Mouse (Mus musculus) ZHBTc4 (cell line): ENCODE data around the gene Caml.
"Not testable (repeated sequence)": the region's sequence is repeated elsewhere in the genome, so short reads cannot be mapped to it uniquely, and the experiment has no call there.

Experiments used
- DNase-seq: peaks from one replicate; pipeline ENCODE4 v3.0.0-alpha.2; 2011; ENCODE audit warnings: low read depth, low spot score

The Caml gene

DNA sequence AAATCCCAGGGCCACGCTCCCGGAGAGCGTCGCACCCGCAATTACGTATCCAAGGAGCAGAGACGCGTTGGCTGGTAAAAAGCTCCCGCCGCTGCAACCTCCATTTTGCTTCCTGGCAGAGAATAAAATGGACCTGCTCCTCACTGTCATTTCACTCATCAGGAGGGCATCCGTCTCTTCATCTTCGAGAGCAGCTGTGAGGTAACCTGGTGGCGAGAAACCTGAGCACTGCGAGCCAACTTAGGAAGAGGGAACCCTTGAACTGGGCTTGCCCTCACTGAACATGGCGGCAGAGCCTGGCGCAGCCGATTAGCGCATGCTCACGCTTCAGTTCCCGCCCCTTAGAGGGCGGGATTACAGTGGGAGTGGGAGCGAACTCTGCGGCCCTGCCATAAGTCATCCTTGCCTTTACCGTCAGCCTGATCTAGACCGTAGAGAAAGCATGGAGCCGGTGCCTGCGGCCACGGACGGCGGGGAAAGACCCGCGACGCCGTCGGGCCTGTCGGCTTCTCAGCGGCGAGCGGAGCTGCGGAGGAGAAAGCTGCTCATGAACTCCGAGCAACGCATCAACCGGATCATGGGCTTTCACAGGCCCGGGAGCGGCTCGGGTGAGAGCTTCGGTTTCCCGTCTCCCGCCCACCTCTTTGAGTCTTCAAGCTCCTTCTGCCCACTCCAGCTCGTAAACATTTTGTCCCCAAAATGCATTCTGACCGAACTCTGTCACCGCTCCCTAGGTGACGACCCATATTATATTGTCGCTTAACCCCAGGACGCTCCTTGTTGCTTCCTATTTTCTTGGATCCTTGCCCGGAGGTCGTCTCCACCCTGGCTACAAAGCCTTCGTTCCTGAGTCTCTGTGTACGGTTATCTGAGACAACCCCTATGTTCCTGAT is at the start of gene Caml:
TSS of gene Caml (plus strand) at position 357 of the 893 bp plus-strand sequence.
- DNase-seq = peak; percentile 97

DNA sequence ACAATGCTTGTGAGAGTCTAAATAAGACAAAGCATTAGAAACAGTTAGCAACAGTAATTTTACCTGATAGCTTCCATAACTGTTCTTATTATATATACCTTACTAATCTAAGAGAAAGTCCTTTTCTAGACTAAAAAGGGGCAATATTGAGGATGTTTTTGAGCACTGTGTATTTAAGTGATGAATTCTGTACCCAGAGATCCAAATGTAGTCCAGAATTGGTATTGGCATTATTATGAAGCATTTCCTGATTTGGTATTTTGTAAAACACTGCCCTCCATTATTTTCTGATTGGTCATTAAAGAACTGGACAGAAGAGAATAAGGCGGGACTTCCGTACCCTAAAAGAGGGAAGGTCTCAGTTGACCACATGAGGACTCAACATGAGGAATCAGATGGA is 49.4 kb upstream of the Caml start, which contains the start of gene Tmed9:
TSS of gene Tmed9 (plus strand) at position 301 of the 400 bp plus-strand sequence.
- no peak for DNase-seq

DNA sequence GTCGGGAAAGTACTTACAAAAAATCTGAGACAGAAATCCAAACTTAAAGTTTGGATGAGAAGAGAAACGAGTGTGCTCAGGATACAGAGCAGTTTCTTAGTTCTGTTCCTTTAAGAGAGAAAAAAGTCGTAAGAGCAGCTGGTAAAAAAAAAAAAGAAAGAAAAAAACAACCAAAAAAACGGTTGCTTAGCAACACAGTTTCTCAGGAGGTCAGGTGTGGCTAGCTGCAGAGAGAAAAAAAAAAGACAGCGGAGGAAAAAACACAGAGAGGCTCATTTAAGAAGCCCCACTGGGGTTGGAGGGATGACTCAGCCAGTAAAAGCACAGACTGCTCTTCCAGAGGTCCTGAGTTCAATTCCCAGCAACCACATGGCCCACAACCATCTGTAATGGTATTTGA is 48.5 kb upstream of the Caml start:
- DNase-seq = no peak

DNA sequence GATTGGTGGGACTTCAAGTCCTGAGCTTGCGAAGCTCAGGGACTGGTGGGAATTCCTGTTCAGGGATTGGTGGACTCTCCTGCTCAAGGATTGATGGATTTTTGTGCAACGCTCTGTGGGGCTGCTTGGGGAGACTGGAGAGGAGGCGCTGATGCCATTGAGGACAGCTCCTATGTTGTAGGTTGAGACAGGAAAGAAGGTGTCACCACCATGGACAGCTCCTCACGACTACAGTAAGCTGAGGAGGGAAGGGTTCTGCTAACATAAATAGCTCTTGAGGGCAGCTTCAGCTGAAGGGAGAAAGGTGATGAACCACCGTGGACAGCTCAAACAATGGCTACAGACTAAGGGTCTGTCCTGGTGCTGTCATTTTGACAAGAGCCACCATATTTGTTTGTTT is 46.9 kb upstream of the Caml start:
- DNase-seq = peak; percentile 79

DNA sequence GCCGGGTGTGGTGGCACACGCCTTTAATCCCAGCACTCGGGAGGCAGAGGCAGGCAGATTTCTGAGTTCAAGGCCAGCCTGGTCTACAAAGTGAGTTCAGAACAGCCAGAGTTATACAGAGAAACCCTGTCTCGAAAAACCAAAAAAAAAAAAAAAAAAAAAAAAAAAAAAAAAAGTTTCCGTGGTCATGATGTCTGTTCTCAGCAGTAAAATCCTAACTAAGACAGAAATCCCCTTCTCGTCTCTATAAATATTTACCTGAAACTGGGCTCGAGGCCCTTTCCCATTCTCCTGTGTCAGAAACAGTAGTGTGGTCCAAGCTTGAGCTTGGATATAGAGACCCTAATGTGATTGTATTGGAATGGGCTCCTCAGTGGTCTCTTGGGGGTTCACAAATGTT is 45.9 kb upstream of the Caml start:
- not testable (repeated sequence) for DNase-seq

DNA sequence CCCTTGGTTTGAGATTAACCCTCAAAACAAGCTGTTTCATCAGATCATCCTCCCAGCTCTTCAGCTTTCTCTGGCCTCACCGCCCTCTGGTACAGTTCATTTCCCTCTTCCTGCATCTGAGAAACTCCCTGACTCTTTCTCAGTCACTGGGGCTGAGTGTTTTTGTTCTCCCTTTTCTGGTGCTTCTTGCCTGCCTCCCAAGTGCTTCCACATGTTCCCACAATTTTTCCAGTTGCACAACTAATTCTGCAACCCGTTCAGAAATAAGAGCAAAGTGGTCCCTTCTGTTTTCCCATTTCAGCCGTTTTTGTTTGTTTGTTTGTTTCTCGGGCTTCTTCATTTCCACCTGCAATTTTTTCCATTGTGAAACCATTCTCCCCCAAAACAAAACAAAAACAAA is 44.7 kb upstream of the Caml start:
- DNase-seq = no peak

DNA sequence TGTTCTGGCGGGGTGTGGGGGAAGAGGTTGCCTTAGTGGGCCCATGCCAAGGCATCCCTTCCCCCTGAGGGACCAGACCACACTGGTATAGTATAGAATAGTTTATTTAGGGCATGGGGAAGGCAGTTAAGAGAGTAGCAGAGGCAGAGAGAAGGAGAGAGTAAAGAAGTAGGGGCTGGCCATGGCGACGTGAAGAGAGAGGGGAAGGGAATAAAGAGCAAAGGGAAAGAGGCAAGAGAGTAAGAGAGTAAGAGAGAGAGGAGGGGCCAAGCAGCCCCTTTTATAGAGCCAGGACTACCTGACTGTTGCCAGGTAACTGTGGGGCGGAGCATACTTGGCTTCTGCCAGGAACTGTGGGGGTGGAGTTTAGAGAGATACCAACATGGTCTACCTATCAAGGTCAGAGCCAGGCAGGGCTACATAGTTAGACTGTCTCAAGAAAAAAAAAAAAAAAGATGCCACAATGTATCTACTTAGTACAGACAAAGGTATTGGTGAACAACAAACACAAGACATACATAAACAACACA is 30.8 kb upstream of the Caml start:
- peak; percentile 86 for DNase-seq

DNA sequence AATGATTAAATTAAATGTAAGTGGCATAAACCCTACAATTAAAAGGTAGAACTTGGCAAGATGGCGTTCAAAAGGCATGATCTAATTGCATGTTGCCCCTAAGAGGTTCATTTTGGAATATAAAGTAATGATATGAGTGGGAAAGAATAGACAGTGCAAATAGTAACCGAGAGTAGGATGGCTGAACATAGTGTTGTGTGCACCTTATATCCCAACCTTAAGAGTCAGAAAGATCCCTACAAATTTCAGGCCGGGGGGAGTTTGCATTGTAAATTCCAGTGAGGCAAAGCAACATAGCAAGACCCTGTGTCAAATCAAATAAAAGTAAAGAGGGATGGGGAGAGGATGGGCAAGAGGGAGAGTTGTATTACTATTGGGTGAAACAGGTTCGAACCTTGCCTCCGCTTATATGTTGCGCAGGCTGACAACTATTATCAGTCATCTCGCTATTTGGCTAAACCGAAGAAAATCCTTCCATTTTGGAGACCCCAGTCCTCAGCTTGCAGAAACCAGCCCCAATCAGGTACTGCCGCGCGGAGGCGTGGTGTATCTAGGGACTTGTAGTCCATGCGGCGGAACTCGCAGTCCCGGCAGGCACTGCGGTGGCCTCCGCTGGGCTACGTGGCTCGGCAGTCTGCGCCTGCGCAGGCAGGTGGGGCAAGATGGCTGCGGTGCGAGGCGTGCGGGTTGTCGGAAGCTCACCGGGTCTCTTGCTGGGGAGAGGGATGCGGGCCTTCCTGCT is 30.1 kb upstream of the Caml start:
- peak; percentile 99 for DNase-seq

DNA sequence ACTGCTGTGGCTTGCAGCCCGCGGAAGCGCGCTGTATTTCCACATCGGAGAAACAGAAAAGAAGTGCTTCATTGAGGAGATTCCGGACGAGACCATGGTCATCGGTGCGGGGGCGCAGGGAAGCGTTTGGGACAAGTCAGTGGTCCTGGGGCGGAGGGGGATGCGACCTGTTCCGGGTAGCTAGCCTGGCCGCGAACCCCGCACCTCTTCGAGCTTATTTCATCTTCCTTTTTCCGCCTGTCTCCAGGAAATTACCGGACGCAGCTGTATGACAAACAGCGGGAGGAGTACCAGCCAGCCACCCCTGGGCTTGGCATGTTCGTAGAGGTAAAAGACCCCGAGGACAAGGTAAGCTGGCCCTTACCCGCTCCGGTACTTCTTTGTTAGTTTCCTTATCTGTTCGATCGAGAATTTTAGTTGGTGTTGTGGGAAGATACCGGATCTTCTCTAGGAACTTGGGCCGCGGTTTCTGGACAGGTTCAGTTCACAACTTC is 29.5 kb upstream of the Caml start:
- DNase-seq = no peak

DNA sequence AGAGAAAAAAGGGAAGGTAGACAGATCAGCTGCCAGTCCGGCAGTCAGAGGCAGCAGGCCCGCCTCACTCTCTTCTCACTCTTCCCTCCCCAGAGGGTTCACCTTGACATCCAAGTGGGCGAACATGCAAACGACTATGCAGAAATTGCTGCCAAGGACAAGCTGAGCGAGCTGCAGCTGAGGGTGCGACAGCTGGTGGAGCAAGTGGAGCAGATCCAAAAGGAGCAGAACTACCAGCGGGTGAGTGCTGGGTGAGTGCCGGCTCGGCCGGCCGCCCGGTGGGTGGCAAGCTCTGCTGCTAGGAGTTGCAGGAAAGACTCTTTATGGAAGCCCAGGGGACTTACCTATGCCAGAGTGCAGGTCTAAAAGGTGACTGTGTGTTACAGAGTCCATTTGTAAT is 27.4 kb upstream of the Caml start:
- DNase-seq = no peak

DNA sequence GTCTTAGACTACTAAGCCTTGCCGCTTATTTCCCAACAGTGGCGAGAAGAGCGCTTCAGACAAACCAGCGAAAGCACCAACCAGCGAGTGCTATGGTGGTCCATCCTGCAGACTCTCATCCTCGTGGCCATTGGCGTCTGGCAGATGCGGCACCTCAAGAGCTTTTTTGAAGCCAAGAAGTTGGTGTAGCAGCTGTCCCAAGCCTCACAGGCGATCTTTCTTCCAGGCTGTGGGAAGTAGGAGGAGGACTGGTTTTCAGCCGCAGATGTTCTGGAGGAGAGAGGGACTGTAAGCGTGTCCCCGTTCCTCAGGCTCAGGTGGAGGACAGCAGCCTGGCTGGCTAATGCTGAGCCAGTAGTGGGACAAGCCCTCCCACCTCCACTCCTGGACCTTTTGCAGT is 26.0 kb upstream of the Caml start:
- no peak for DNase-seq

DNA sequence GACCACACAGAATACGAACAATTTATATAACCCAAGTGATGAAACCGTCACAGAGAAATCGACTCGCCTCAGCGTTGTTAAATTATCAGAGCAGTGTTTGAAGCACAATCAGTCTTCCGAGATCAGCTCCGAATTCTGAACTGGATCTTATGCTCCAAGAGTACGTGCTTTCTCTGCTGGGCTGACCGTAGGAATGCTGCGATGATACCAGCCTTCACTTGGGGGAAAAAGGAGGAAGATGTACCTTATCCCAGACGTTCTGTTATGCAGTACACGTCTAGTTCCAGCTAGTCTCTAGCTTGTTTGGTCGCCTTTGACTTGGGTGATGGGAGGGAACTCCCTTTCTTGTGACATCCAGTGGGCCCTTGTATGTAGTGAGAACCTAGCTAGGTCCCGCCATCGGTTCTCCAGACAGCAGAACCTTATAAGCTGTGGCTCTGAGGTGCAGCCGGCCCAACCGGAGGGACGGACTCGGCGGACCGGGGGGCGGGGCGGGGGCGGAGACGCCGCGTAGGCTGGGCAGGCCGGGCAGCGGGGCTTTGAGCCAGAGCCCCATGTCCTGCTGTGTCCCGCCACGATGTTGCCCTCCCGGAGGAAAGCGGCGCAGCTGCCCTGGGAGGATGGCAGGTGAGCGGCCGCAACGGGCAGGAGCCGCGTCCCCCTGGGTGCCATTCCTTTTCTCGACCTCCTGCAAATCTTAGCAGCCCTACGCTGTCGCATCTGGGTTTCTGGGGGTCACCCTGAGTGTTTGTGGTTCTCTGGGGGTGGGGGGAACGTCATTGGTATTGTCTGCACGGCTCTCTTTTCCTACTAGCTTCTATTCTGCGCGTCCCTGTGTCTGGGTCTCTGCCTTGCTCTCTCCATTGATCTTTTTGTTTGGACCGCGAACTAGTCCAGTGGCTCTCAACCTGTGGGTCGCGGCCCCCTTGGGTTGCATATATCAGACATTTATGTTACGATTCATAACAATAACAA is 23.0 kb upstream of the Caml start, which contains the start of gene B4galt7:
TSS of gene B4galt7 (plus strand) at position 331 of the 975 bp plus-strand sequence.
- DNase-seq = peak; percentile 80

DNA sequence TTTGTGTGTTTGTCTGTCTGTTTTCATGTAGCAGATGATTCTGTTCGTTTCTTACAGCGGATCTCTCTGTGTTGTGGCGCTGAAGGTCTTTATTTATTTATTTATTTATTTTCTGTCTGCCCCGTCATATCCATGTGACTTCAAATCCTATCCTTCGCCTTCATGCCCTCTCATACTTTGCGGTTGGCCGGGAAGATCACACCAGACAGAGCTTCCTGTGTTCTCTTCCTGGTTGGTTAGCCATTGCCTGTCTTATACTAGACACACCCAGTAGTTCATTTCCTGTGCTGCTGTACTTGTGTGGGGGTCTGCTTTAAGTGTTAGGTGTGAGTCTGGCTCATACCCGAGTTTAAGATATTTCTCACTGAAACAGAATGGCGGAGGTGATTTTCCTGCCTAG is 22.1 kb upstream of the Caml start:
- DNase-seq = no peak

DNA sequence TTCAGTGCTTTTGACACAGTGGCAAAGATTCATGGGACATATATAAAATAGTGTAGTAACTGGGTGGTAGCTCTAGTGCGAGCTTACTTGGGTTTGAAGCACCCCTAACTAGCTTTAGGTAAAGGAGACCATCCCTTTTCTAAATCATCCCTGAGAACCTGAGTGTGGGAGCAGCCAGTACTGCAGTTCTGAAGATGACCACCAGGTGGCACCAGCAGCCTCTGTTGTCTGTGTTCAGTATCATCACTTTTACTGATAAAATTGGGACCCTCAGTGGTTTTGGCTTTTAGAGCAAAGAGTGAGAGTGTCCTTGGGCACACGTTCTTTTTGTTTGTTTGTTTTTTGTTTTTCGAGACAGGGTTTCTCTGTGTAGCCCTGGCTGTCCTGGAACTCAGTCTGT is 21.2 kb upstream of the Caml start:
- peak; percentile 85 for DNase-seq

DNA sequence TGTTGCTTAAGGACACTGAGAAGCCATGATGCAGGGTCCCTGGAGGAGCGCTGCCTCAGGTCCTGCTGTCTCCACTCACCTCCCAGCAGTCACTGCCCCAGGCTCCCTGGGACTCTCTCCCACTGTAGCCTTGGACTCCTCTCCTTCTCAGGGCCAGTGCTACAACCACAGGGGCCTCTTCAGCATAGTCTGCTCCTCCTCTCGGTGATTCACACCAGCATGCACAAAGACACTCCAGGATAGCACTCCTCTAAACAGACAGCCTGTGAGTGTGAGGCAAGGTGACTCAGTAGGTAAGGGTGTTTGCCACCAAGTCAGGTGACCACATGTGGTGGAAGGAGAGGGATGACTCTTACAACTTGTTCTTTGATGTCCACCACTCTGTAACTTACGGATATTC is 18.2 kb upstream of the Caml start:
- no peak for DNase-seq

DNA sequence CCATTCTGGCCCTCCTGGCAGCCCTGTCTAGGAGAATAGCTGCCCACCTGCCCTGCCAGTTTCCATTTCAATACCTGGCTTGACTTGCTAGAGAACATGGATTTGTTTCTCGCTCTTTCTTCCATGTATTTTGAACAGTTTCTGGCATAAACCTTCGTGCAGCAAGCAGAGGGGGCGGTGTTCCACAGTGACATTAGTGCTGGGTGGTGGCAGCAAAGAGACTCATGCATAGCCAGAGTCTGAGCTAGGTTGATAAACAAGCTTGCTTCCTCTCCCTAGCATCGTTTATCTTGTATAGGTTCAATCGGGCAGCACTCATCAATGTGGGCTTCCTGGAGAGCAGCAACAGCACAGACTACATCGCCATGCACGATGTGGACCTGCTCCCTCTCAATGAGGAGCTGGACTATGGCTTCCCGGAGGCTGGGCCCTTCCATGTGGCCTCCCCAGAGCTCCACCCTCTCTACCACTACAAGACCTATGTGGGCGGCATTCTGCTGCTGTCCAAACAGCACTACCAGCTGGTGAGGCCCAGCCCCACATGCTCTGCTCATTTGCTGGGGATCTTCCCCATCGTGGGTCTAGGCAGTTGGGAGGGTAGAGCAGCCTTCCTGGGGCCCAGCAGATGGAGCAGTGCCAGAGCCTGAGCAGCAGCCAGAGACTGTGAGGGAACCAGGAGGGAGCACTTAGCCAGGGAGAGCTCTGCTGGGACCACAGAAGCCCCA is 15.7 kb upstream of the Caml start:
- DNase-seq = no peak

DNA sequence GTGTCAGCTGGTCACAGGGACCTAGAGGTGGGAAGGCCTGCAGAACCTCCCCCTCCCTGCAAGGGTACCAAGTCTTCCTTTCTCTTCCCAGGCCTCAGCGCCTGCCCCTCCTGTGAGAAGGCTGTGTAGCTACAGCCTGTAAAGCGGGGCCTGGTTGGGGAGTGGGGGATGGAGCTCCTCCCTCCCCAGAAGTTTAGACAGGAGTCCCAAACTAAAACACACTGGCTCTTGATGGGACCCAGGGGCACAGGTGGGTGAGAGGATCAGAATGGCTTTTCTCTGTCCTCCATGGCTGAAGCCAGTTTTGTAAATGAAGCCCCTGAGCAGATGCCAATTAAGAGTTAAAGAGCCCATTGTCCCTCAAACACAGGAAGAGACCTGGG is 15.2 kb upstream of the Caml start:
- no peak for DNase-seq

DNA sequence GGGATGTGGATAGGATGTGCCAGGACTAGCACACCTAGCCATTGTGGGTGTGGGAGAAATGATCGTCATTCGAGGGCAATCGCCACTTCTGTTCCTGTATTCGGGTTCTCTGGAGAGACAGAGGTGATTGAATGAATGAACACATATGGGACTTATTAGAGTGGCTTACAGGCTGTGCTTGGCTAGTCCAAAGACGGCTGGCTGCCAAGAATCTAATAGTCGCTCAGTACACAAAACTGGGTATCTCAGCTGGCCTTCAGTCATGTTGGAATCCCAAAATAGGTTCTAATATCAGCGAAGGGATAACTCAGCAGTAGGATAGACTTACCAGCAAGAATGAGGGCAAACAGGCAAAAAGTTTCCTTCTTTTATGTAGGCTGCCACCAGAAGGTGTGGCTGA is 10.8 kb upstream of the Caml start:
- no peak for DNase-seq

DNA sequence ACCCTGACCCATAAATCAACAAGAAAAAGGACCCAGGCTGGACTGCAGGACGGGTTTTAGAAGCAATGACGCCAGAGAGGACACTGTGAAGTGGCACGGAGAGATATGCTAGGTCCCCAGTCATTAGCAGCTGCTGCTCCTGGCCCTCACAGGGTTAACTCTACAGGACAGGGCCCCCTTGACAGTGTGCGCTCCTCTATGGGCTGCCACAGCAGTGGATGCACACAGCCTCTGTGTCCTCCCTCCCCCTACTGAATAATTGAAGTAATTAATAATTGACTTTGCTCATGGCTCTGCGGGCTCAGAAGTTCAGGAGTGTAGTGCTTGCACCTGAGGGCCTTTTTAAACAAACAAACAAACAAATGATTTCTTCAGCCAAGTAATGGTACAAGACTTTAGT is 9.3 kb upstream of the Caml start:
- DNase-seq = no peak

DNA sequence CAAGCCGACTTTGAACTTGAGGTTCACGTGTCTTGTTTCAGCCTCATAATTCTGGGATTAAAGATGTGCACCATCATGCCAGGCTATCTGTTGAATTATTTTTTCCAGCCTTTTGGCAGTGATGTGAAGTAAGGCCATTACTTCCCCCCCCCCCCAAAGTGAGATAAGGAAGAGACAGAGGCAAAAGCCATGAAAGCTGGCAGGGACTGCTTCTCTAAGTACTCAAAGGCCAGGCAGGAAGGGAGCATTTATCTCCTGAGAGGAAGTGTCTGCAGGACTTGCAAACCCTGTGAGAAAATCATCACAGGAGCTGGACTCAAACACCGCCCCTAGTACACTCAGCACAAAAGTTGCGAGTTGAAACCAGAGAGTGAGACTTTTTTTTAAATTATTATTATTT is 3.5 kb upstream of the Caml start:
- DNase-seq = no peak

DNA sequence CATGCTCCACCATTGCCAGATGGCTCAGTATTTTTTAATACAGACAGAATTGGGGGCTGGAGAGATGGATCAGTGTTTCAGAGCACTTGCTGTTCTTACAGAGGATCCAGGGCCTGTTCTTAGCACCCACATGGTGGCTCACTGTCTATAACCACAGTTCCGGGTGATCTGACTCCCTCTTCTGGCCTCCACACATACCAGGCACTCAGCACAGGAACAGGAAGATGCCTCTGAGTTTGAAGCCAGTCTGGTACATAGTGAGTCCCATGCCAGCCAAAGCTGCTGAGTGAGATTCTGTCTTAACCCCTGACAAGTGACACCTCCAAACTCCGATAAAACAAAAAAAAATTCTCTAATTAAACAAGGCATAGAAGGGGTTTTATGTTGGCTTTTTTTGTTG is 2.5 kb upstream of the Caml start:
- no peak for DNase-seq
